Mouse (Mus musculus) heart, embryonic 10.5 days (tissue): ENCODE measurements at regions not wholly inside any gene's neighbourhood (a gene's known extent, or its start where the extent isn't known, plus 50 kb on each side); places are given as distances from the start of the nearest gene placed in this dataset.

ENCODE experiments used
- DNase-seq: peaks from one replicate; pipeline ENCODE4 v3.0.0-alpha.2; 2017; ENCODE audit warnings: low spot score
- H3K27ac ChIP-seq: fragments of 300-500 bp; sonication (generic); 2 replicates; pipeline ENCODE4 v1.5.1; 2016; ENCODE audit warnings: mild to moderate bottlenecking
- H3K27me3 ChIP-seq: fragments of 300-500 bp; sonication (generic); 2 replicates; pipeline ENCODE4 v1.6.1; 2016; ENCODE audit warnings: mild to moderate bottlenecking; ENCODE audit not compliant: poor library complexity, insufficient read depth, severe bottlenecking
- H3K36me3 ChIP-seq: fragments of 300-500 bp; sonication (generic); 2 replicates; pipeline ENCODE4 v1.6.1; 2016; ENCODE audit warnings: mild to moderate bottlenecking, moderate library complexity
- H3K4me1 ChIP-seq: fragments of 300-500 bp; sonication (generic); 2 replicates; pipeline ENCODE4 v1.6.1; 2016; ENCODE audit warnings: mild to moderate bottlenecking
- H3K4me3 ChIP-seq: fragments of 300-500 bp; sonication (generic); 2 replicates; pipeline ENCODE4 v1.5.1; 2016; ENCODE audit warnings: mild to moderate bottlenecking, moderate library complexity
- H3K9me3 ChIP-seq: fragments of 300-500 bp; sonication (generic); 2 replicates; pipeline ENCODE4 v1.6.1; 2016; ENCODE audit warnings: mild to moderate bottlenecking, moderate library complexity
- WGBS: fragments of 180-500 bp; shearing (Covaris S2); methylation state at CpG from one replicate; pipeline ENCODE4 v1.1.7; 2016; 5-methylcytosine and 5-hydroxymethylcytosine counted together

DNA sequence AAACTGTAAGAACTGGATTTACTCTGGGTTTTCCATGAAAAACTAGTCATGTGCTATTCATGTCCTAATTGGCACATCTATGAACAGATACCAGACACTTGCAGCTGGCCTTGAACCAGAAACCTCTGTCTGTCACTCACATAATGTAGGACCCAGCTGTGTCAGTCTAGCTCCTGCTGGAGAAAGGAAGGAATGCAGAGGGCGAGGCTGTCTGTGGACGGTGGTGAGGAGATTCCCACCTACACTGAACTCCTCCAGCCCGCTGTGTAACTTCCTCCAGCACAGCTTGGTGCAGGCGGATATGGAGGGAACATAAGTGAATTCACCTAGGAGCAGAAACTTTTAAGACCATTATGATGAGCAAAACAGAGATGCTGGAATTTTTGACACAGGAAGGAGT lies 89.7 kb upstream of the Lpar1 start:
- Histone ChIP-seq H3K4me3 (no peak overlapping the region), H3K27me3 (no peaks in the 10 kb centered on the region), H3K4me1 (no peaks in the 10 kb centered on the region), H3K9me3 (no peaks in the 10 kb centered on the region), H3K27ac (no peak overlapping the region), H3K36me3 (no peaks in the 10 kb centered on the region)
- no peak for DNase-seq
- 30% methylated on average over 4 of the region's 4 CpGs for WGBS

DNA sequence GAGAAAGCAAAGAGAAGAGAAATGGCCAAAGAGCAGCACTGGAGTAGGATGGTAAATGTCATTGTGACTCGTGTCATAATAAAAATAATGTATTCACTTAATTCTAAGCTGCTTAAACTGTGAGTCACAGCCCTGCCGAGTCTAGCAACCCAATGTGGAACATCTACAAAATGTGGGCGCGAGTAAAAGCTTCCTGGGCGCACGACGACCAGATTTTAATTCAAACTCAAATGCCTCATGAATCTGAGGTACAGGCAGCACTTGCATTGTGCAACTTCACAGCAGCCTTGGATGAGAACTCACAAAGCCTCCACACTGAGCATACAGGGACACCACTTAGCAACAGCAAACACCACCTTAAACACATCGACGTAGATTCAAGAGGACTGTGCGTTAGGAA lies 88.5 kb upstream of the Lpar1 start:
- no peaks in the 10 kb centered on the region for H3K27me3 ChIP-seq
- H3K36me3 ChIP-seq, result no peaks in the 10 kb centered on the region
- H3K4me1 ChIP-seq, result no peaks in the 10 kb centered on the region
- H3K4me3 ChIP-seq, result no peak overlapping the region
- H3K27ac ChIP-seq, result no peak overlapping the region
- 87% methylated on average over 10 of the region's 10 CpGs for WGBS
- no peaks in the 10 kb centered on the region for H3K9me3 ChIP-seq
- no peak for DNase-seq

DNA sequence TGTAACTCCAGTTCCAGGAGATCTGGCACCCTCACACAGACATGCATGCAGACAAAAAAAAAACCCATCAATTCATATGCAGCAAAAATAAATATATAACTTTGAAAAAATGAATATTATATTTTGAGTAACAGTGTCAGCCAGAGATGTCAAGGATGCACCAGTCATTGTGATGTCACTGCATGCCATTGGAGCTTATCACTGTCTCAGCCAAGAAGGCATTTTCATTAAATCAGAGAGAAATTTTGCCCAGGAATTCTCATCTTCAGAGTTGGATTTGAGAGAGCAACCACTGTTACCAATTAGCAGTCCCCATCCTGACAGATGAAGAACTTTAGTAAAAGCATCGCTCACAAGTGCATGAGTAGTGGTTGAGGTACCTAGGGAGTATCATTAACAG lies 79.0 kb upstream of the Lpar1 start:
- no peaks in the 10 kb centered on the region for H3K36me3 ChIP-seq
- H3K9me3 ChIP-seq, result no peaks in the 10 kb centered on the region
- H3K4me1 ChIP-seq, result no peaks in the 10 kb centered on the region
- DNase-seq, result no peak
- no peak overlapping the region for H3K4me3 ChIP-seq
- WGBS, result 88% methylated on average over 1 of the region's 1 CpGs
- no peaks in the 10 kb centered on the region for H3K27me3 ChIP-seq
- H3K27ac ChIP-seq, result no peak overlapping the region

DNA sequence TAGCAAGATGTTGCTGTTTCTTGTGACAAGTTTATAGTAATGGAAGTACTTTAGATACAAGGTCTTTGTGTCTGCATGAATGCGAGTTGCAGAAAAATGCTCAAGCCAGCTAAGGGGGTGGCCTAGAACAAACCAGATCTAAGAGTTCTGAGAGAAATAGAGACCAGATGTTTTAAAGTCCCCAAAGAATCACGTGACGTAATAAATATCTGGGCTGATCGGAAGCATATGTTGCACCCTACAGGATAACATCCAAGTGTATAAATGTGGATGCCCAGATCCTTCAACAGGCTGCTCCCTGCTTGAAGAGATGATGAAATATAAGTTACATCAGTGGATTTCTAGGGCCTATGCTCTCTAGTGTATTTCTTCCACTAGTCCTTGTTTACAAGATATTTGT lies 77.7 kb upstream of the Lpar1 start:
- H3K4me1 ChIP-seq, result 0 out of 2 replicates have a peak, but pooled peaks cover 5% of the 10 kb centered on the region
- H3K27me3 ChIP-seq, result no peaks in the 10 kb centered on the region
- WGBS, result 84% methylated on average over 4 of the region's 4 CpGs
- H3K36me3 ChIP-seq, result no peaks in the 10 kb centered on the region
- no peak overlapping the region for H3K4me3 ChIP-seq
- H3K27ac ChIP-seq, result no peak overlapping the region
- DNase-seq, result no peak
- no peaks in the 10 kb centered on the region for H3K9me3 ChIP-seq

DNA sequence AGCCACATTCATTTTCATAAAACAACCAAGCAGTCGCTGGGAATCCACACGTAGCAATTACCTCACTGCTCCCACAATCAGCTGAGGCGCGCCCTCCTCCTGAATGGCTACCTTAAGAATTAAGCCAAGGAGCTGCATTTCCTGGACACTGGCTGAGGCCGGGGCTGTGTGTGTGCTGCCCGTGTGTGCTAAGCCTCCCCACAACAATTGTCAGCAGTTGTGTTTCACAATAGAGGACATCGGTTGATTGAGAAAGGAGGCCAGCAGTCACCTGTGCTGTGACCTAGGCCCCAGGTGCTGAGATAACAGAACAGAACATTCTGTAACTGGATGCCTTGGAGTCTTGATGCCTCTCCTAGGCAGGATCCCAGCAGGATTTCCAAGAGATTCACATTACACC lies 73.3 kb upstream of the Lpar1 start:
- no peak for DNase-seq
- H3K36me3 ChIP-seq, result no peaks in the 10 kb centered on the region
- no peak overlapping the region for H3K27ac ChIP-seq
- no peaks in the 10 kb centered on the region for H3K27me3 ChIP-seq
- H3K9me3 ChIP-seq, result 0 out of 2 replicates have a peak, but pooled peaks cover 3% of the 10 kb centered on the region
- no peak overlapping the region for H3K4me3 ChIP-seq
- 0 out of 2 replicates have a peak, but pooled peaks cover 5% of the 10 kb centered on the region for H3K4me1 ChIP-seq
- WGBS, result 46% methylated on average over 7 of the region's 7 CpGs

DNA sequence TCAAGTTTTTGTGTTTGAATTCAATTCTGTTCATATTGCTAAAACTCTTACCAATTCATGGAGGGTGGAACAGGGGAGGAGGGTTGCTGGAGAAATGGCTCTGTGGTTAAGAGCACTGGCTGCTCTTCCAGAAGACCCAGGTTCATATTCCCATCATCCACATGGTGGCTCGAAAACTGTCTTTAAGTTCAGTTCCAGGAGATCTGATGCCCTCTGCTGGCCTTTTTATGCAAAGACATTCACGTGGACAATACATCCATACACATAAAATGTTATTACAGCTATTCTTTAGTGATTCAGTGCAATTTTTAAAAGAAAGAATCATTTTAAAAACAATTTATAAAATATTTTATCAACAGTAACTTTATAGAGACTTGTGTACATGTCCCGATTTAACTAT lies 70.4 kb upstream of the Lpar1 start:
- H3K9me3 ChIP-seq, result 0 out of 2 replicates have a peak, but pooled peaks cover 3% of the 10 kb centered on the region
- 0 out of 2 replicates have a peak, but pooled peaks cover 5% of the 10 kb centered on the region for H3K4me1 ChIP-seq
- H3K27me3 ChIP-seq, result no peaks in the 10 kb centered on the region
- WGBS, result 73% methylated on average over 3 of the region's 3 CpGs
- no peak overlapping the region for H3K4me3 ChIP-seq
- DNase-seq, result no peak
- no peaks in the 10 kb centered on the region for H3K36me3 ChIP-seq
- no peak overlapping the region for H3K27ac ChIP-seq

DNA sequence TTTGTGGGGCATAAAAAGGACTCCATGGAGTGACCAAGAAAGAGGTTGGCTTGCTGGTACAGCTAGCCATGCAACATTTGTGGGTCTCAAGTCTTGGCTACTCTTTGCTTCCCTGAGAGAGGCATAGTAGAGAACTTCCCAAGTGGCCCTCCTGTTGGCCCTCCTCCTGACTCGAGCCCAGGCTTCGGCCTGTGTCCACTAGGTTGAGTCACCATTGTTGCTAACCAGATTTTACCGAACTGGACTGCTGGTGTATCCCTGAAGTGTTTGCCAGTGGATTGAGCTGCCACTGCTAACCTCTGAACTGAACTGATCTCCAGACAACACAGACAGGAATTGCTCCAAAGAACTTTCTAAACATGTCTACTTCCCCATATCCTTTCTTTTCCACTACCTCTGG lies 66.9 kb upstream of the Lpar1 start:
- no peaks in the 10 kb centered on the region for H3K36me3 ChIP-seq
- no peak overlapping the region for H3K27ac ChIP-seq
- H3K4me3 ChIP-seq, result no peak overlapping the region
- 0 out of 2 replicates have a peak, but pooled peaks cover 3% of the 10 kb centered on the region for H3K9me3 ChIP-seq
- DNase-seq, result no peak
- H3K4me1 ChIP-seq, result no peaks in the 10 kb centered on the region
- no peaks in the 10 kb centered on the region for H3K27me3 ChIP-seq
- 85% methylated on average over 3 of the region's 3 CpGs for WGBS

DNA sequence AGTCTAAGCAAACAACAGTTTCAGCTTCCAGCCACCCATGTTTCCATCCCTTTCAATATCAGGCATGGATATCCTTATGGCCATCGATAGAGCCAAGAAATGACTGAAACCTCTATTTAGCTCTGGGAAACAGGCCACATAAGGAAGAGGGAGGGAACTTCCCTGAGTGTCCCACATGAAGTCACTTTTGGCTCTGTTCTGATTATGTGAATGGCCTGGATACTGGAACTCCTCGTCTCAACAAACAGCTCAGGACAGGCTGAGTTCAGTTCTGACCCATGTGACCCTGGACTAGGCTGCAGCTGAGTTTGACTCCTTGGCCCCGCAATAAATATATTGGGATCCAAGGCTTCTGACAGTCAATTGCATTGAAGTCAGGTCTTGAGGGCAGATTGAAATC lies 63.6 kb upstream of the Lpar1 start:
- WGBS, result 84% methylated on average over 3 of the region's 3 CpGs
- Histone ChIP-seq H3K9me3 (no peaks in the 10 kb centered on the region), H3K36me3 (no peaks in the 10 kb centered on the region), H3K4me1 (no peaks in the 10 kb centered on the region), H3K4me3 (no peak overlapping the region), H3K27ac (no peak overlapping the region), H3K27me3 (no peaks in the 10 kb centered on the region)
- no peak for DNase-seq

DNA sequence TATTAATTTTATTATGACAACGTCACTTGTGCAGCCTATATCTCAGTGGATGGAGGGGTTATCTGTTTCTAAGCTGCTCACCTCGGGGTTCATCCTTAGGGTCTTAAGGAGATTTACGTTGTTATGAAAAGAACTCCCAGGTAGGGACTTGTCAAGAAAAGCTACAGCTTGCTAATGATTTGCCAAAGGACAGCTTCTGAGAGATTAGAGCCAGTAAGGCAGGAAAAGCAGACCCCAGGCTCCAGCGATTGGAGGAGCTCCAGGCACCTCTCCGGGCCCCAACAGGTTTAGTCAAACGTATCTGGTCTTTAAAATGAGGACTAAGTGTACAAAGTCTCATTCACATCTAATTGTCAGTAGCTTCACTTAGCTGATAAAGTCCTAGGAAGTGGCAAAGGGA lies 59.8 kb upstream of the Lpar1 start:
- Histone ChIP-seq H3K4me1 (no peaks in the 10 kb centered on the region), H3K27me3 (no peaks in the 10 kb centered on the region), H3K27ac (no peak overlapping the region), H3K9me3 (no peaks in the 10 kb centered on the region), H3K36me3 (no peaks in the 10 kb centered on the region), H3K4me3 (no peak overlapping the region)
- 44% methylated on average over 6 of the region's 6 CpGs for WGBS
- DNase-seq, result no peak

DNA sequence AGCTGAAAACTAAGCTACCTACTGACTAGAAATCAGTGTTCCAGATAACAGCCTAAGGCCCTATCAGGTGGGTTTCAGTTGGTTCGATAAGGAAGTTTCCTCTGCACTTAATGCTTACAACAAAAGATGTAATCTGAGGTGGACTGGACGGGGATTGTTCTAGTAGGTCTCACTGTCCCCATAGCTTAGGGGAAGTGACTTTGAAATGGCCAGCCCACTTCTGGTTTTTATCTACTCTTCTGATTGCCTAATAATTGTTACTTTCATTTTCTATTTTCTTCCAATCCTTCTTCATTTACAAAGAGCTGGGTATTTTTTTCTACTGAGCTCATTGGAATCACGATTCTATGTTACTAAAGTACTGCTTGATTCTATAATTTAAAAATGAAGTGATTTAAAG lies 59.3 kb upstream of the Lpar1 start:
- Histone ChIP-seq H3K36me3 (no peaks in the 10 kb centered on the region), H3K4me3 (no peak overlapping the region), H3K27ac (no peak overlapping the region), H3K9me3 (no peaks in the 10 kb centered on the region), H3K4me1 (no peaks in the 10 kb centered on the region), H3K27me3 (no peaks in the 10 kb centered on the region)
- DNase-seq, result no peak
- WGBS, result 70% methylated on average over 3 of the region's 3 CpGs

DNA sequence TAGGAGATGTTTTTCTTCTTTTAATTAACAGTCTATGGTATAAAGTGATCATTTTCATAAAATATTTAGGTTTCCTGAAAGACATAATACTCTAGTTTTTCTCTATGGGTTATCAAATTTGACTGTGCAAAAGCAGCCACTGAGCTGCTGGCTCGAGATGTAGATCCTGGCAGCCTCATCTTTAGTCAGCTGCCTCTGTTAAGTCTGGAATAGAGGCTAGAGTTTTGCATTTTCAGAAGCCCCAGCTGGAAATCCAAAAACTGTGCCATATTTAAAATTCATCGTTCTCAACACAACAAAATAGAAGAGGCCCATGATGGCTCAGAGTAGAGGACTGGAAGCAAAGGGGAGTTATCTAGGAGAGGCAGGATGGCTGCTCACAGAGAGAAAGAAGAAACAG lies 53.8 kb upstream of the Lpar1 start:
- H3K36me3 ChIP-seq, result no peaks in the 10 kb centered on the region
- WGBS, result 81% methylated on average over 2 of the region's 2 CpGs
- no peak overlapping the region for H3K4me3 ChIP-seq
- H3K27ac ChIP-seq, result no peak overlapping the region
- H3K27me3 ChIP-seq, result no peaks in the 10 kb centered on the region
- H3K9me3 ChIP-seq, result no peaks in the 10 kb centered on the region
- DNase-seq, result no peak
- no peaks in the 10 kb centered on the region for H3K4me1 ChIP-seq

DNA sequence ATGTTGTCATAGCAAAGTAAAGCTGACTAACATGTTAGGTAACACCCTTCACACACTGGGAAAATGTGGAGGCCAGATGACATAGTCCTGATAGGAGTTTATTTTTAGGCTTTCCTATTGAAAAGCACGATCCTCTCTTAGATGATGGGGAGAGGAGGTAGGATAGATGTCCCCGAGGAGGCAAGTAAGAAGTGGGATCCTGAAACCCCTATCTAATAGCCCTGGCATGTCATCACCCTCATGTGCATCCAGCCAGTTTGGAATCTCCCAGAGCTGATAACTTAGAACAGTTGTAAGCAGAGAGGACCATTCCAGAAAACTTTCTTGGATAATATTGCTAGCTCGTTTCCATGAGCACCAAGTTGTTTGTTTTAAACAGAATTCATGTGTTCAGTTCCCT lies 52.2 kb upstream of the Lpar1 start:
- WGBS, result 32% methylated on average over 3 of the region's 3 CpGs

More for the DNA sequence above, 52.2 kb upstream of the Lpar1 start:
- DNase-seq, result no peak
- H3K9me3 ChIP-seq, result no peaks in the 10 kb centered on the region
- H3K27me3 ChIP-seq, result no peaks in the 10 kb centered on the region
- no peaks in the 10 kb centered on the region for H3K36me3 ChIP-seq
- H3K4me1 ChIP-seq, result no peaks in the 10 kb centered on the region
- H3K27ac ChIP-seq, result no peak overlapping the region
- H3K4me3 ChIP-seq, result no peak overlapping the region
